Mouse (Mus musculus) thymus, postnatal 25 days (tissue): ENCODE measurements around the gene Def8.
"Not testable (repeated sequence)": the region's sequence is repeated elsewhere in the genome, so short reads cannot be mapped to it uniquely, and the experiment has no call there.

ENCODE experiments used
- DNase-seq: peaks from one replicate; pipeline ENCODE4 v3.0.0; 2022

The Def8 gene

GRCm38 (mm10) chr8:123414255-123414654 is 9.1 kb upstream of the Def8 start:
- DNase-seq: no peak

- DNase-seq: not testable (repeated sequence)
Observed at GRCm38 (mm10) chr8:123414997-123415696, 8.2 kb upstream of the Def8 start.

GRCm38 (mm10) chr8:123415967-123416943 is 7.1 kb upstream of the Def8 start:
- no peak for DNase-seq

GRCm38 (mm10) chr8:123416944-123417555 is 6.3 kb upstream of the Def8 start:
- no peak for DNase-seq

GRCm38 (mm10) chr8:123419711-123420110 is 3.6 kb upstream of the Def8 start:
- no peak for DNase-seq

- no peak for DNase-seq
Observed at GRCm38 (mm10) chr8:123420525-123421281, 2.6 kb upstream of the Def8 start.

GRCm38 (mm10) chr8:123421325-123421724 is 2.0 kb upstream of the Def8 start:
- DNase-seq: no peak

GRCm38 (mm10) chr8:123422056-123422780 is 1.1 kb upstream of the Def8 start:
- DNase-seq: peak; percentile 73

GRCm38 (mm10) chr8:123422781-123423159 is 557 bp upstream of the Def8 start:
- DNase-seq: no peak

- DNase-seq: no peak
Observed at GRCm38 (mm10) chr8:123426511-123427509, 3.5 kb downstream of the Def8 start.

- no peak for DNase-seq
Observed at GRCm38 (mm10) chr8:123427639-123428275, 4.4 kb downstream of the Def8 start.

- DNase-seq: no peak
Observed at GRCm38 (mm10) chr8:123428343-123428893, 5.1 kb downstream of the Def8 start.

- DNase-seq: no peak
Observed at GRCm38 (mm10) chr8:123428939-123429721, 5.8 kb downstream of the Def8 start.

GRCm38 (mm10) chr8:123429722-123430013 is 6.3 kb downstream of the Def8 start:
- DNase-seq: not testable (repeated sequence)

GRCm38 (mm10) chr8:123430936-123431335 is 7.6 kb downstream of the Def8 start:
- DNase-seq: not testable (repeated sequence)

- DNase-seq: no peak
Observed at GRCm38 (mm10) chr8:123431616-123432365, 8.5 kb downstream of the Def8 start.

GRCm38 (mm10) chr8:123432381-123432780 is 9.1 kb downstream of the Def8 start:
- DNase-seq: no peak

GRCm38 (mm10) chr8:123433241-123433974 is 10.1 kb downstream of the Def8 start:
- not testable (repeated sequence) for DNase-seq
